Mouse (Mus musculus) CD4-positive, CD25-positive, alpha-beta regulatory T cell (primary cell): ENCODE measurements around the gene Neu1. TPM values are rescaled to one million over a fixed set of nuclear protein-coding genes. Genes with fewer than 3 reads are reported as not detected.

Experiments used
- polyA plus RNA-seq: library from polyadenylated mRNA; unstranded; fragments of 100-300 nt; shearing (Covaris generic); gene quantifications from one replicate; pipeline ENCODE4 v1.2.1, GENCODE M21; 2017

Neu1 gene
- polyA plus RNA-seq, result 75.2 TPM

DNA sequence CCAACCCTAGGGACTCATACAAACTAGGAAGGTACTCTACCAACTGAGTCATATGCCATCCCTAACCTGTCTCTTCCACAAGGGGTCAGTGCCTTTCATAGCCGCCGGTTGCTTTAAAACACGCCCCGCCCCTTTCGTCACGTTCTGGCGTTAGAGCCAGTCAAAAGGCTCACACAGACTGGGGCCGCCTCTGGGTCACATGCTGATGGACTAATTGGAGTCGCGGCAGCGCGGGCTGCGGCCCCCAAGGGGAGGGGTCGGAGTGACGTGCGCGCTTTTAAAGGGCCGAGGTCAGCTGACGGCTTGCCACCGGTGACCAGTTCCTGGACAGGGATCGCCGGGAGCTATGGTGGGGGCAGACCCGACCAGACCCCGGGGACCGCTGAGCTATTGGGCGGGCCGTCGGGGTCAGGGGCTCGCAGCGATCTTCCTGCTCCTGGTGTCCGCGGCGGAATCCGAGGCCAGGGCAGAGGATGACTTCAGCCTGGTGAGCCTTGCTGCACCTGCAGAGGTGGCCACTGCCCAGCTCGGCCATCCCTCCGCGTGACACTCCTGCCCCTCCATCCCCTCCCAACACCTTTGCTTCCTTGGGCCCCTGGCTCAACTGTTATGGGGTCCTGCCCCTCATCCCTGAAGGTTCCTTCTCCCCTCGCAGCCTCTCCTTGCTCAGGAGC is at the start of gene Neu1:
Gene Neu1, plus strand, starts transcription at position 193 of the 674 bp plus-strand sequence.

DNA sequence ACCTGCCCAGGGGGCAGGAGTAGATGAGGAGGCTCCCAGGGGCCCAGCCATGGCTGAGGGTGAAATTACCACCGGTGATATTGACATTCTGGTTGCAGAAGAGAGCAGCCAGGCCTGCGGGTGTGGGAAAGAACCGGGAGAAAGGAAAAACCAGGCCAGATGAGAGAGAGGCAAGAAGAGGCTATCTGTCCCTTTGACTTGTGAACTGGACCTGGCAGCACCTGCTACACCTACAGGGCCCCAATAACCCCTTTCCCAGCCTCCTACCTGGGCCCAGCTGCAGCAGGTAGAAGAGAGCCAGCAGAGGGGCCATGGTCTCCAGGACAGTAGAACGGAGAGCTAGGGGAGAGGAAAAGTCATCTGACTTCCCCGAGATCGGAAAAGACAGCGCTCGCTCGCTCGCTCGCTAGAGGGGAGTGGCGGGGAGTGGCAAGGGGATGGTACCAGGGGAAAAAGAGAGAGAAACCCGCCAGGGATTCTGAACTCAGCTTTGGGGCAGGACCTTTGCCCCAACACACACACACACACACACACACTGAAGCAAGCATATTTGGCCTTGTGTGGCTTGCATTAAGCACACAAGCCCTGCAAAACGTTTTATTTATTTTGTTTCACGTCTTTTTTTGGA is 49.3 kb upstream of the Neu1 start, which contains the start of gene Gm20547:
Gene Gm20547, minus strand, starts transcription at position 360 of the 628 bp plus-strand sequence.

DNA sequence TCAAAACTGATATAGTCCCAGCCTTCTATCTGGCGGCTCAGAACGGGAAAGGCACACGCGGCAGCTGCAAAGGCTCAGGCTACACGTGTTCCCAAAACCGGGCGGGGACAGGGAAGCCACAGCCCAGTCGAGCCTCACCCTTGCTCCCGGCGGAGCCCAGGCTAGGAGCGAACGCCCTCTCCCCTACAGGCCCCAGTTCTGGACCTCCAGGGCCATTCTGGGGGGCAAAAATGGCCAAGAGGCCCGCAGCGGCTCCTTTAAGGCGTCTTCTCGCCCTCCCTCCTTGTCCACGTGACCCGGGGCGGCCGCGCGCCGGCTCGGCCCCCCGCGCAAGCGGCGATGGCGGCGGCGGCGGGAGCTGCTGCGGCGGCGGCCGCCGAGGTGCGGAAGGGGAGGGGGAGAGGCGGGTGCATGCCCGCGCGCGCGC is 32.9 kb upstream of the Neu1 start, which contains the start of the genes C2 and Ehmt2:
Gene C2, minus strand, starts transcription at position 106 of the 427 bp plus-strand sequence.
Gene Ehmt2, plus strand, starts transcription at position 310 of the 427 bp plus-strand sequence.

DNA sequence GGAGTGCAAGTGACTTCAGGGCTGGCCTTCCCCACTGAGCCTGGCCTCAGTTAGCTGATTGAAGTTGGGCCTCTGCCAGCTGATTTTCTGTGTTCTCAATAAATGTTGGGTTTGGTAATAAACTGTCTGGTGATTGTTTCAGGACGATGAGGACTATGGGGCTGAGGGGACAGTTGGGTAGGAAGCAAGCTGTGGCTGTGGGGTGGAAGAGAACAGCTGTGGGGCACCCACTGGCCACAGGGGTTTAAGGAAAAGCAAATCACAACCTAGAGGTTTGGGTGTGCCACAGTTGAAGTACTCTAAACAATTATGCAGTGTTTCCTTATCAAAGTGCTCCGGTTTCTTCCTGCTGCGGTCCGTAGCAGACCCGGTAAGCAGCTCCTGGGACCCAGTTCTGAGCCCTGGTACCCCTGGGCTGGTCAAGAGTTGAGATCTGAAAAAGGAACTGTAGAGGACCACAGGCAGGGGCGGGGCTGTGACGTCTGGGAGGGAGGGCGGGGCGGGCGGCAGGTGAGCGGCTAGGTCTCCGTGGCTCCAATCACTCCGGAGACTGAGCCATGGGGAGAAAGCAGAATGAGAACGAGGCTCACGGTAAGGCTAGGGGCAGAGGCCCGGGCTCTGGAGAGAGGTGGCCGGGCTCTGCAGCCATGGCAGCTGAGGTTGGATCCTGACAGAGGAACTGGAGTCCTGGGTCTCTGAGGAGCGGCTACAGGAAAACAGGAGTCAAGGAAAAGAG is 17.0 kb upstream of the Neu1 start, which contains the start of gene Slc44a4:
Gene Slc44a4, plus strand, starts transcription at position 537 of the 736 bp plus-strand sequence.

DNA sequence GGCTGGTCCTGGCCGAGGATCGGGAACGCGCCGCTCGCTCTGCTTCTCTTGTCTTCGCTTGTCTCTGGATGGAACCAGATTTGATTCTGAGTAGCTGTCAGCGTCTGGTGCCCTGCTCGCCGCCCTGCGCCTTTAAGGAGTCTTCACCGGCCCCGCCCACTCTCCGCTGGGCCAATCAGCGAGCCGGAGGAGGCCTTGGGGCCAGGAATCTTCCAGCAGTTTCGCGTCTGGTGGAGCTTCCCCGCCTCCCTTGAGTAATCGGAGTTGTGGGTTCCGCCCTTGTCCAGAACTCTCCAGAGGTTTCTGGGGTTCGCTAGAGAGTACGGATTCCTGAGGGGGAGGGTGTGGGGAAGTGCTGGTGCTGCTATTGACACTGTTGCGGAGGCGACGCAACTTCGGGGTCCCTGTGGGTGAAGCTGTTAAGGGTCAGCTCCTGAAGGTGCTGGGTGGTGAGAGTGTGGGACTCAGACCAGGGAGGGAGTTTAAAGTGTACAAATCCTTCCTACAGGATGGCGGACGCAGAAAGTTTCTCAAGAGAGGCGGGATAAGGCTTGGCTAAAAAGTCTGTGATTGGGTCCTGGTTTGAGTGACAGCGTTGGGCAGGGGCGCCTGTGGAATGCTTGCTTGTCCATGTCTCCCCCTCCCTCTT is 28.2 kb downstream of the Neu1 start, which contains the start of gene Hspa1b:
Gene Hspa1b, minus strand, starts transcription at position 109 of the 649 bp plus-strand sequence.

DNA sequence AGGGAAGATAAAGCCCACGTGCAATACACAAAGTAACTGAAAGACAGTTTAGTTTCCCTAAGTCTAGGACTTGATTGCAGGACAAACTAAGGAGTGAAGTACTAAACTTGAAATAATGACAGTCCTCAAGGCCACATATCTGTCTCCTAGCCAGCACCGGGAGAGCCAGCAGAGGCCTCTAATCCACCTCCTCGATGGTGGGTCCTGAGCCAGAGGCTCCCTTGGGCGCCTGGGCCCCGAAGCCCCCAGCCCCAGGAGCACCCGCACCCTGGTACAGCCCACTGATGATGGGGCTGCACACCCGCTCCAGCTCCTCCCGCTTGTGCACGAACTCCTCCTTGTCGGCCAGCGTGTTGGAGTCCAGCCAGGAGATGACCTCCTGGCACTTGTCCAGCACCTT is 38.8 kb downstream of the Neu1 start, which contains the start of gene Gm20481:
Gene Gm20481, plus strand, starts transcription at position 91 of the 400 bp plus-strand sequence.

DNA sequence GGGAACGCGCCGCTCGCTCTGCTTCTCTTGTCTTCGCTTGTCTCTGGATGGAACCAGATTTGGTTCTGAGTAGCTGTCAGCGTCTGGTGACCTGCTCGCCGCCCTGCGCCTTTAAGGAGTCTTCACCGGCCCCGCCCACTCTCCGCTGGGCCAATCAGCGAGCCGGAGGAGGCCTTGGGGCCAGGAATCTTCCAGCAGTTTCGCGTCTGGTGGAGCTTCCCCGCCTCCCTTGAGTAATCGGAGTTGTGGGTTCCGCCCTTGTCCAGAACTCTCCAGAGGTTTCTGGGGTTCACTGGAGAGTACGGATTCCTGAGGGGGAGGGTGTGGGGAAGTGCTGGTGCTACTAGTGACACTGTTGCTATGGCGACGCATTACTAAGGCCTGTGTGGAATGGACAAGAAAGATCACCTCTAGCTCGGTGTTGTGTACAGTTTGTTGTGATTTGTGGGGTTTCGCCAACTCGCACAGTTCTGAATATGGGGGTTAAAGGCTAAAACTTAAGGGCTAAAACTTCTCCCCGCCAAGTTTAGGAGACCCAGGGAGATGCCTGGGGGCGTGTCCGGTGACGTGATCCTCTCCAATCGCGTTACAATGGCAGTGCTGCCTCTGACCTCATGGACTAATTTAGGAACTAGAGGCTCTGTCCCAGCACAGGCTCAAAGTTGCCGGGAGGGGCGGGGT is 41.2 kb downstream of the Neu1 start, which contains the start of the genes Hspa1a and Hspa1l:
Gene Hspa1a, minus strand, starts transcription at position 88 of the 681 bp plus-strand sequence.
Gene Hspa1l, plus strand, starts transcription at position 635 of the 681 bp plus-strand sequence.

DNA sequence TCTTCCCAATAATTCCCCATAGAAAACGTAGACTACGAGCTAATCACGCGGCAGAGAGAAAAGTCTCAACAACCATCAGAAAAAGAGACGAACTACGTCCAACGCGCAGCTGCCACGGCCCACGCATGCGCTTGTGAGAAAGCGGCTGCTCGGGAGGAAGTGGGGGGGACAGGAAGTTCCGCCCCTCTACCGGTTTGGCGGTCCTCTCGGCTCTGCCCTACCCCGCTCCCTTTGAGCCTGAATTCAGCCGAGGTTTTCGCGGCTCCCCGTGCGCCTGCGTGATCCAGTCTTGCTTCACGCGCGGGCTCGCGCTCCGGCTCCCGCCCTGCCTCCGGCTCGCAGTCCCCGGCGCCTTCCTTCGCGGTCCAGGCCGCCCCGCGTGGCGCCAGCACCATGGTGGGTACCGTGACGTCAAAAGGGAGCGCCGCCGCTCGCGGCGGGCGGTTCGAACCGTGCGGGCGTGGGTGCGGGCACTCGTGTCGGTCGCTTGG is 50.7 kb downstream of the Neu1 start, which contains the start of gene Lsm2:
Gene Lsm2, plus strand, starts transcription at position 173 of the 491 bp plus-strand sequence.

Other genes starting within 250 kb of the Neu1 start
- not detected for gene C4b, start 187.4 kb upstream of the Neu1 start, polyA plus RNA-seq
- not detected for gene Cyp21a1, start 126.7 kb upstream of the Neu1 start, polyA plus RNA-seq
- 31.8 TPM for gene Stk19, start 94.3 kb upstream of the Neu1 start, polyA plus RNA-seq
- 78.8 TPM for gene Dxo, start 94.2 kb upstream of the Neu1 start, polyA plus RNA-seq
- gene Skiv2l, start 81.0 kb upstream of the Neu1 start, polyA plus RNA-seq, result 126 TPM
- gene Nelfe, start 80.9 kb upstream of the Neu1 start, polyA plus RNA-seq, result 47.9 TPM
- gene Cfb, start 68.7 kb upstream of the Neu1 start, polyA plus RNA-seq, result 0.91 TPM
- 0.36 TPM for gene Zbtb12, start 51.8 kb upstream of the Neu1 start, polyA plus RNA-seq
- 0.07 TPM for gene Gm20547, start 49.2 kb upstream of the Neu1 start, polyA plus RNA-seq
- gene C2, start 33.0 kb upstream of the Neu1 start, polyA plus RNA-seq, result 2.6 TPM
- gene Ehmt2, start 32.8 kb upstream of the Neu1 start, polyA plus RNA-seq, result 69.4 TPM
- gene Slc44a4, start 16.8 kb upstream of the Neu1 start, polyA plus RNA-seq, result not detected
- 15.6 TPM for gene Hspa1b, start 28.0 kb downstream of the Neu1 start, polyA plus RNA-seq
- not detected for gene Gm20481, start 38.7 kb downstream of the Neu1 start, polyA plus RNA-seq
- 2.8 TPM for gene Hspa1a, start 40.9 kb downstream of the Neu1 start, polyA plus RNA-seq
- gene Hspa1l, start 41.5 kb downstream of the Neu1 start, polyA plus RNA-seq, result not detected
- 81.8 TPM for gene Lsm2, start 50.6 kb downstream of the Neu1 start, polyA plus RNA-seq
- 174 TPM for gene Vars, start 69.7 kb downstream of the Neu1 start, polyA plus RNA-seq
- 0.18 TPM for gene Vwa7, start 85.3 kb downstream of the Neu1 start, polyA plus RNA-seq
- gene Sapcd1, start 96.8 kb downstream of the Neu1 start, polyA plus RNA-seq, result 0.81 TPM
- gene Msh5, start 115.5 kb downstream of the Neu1 start, polyA plus RNA-seq, result 1.2 TPM
- 479 TPM for gene Clic1, start 118.7 kb downstream of the Neu1 start, polyA plus RNA-seq
- gene Ddah2, start 127.8 kb downstream of the Neu1 start, polyA plus RNA-seq, result 1.2 TPM
- not detected for gene Ly6g6c, start 134.1 kb downstream of the Neu1 start, polyA plus RNA-seq
- gene Mpig6b, start 134.9 kb downstream of the Neu1 start, polyA plus RNA-seq, result not detected
- not detected for gene Ly6g6e, start 145.6 kb downstream of the Neu1 start, polyA plus RNA-seq
- gene Ly6g6d, start 146.8 kb downstream of the Neu1 start, polyA plus RNA-seq, result not detected
- not detected for gene Ly6g6f, start 154.4 kb downstream of the Neu1 start, polyA plus RNA-seq
- gene Abhd16a, start 158.0 kb downstream of the Neu1 start, polyA plus RNA-seq, result 66.3 TPM
- gene Ly6g5c, start 177.0 kb downstream of the Neu1 start, polyA plus RNA-seq, result not detected
- gene Ly6g5b, start 184.2 kb downstream of the Neu1 start, polyA plus RNA-seq, result 1.1 TPM
- gene Gpank1, start 190.2 kb downstream of the Neu1 start, polyA plus RNA-seq, result 52.4 TPM
- 244 TPM for gene Csnk2b, start 190.8 kb downstream of the Neu1 start, polyA plus RNA-seq
- 3.3 TPM for gene D17H6S53E, start 195.1 kb downstream of the Neu1 start, polyA plus RNA-seq
- gene Apom, start 200.8 kb downstream of the Neu1 start, polyA plus RNA-seq, result not detected
- gene Bag6, start 203.9 kb downstream of the Neu1 start, polyA plus RNA-seq, result 57.1 TPM
- 26.9 TPM for gene Prrc2a, start 233.6 kb downstream of the Neu1 start, polyA plus RNA-seq
- gene Aif1, start 244.8 kb downstream of the Neu1 start, polyA plus RNA-seq, result 2.2 TPM